Mouse (Mus musculus): ENCODE results near the gene Pdzk1. TPM values are rescaled to one million over a fixed set of nuclear protein-coding genes. Genes with fewer than 3 reads are reported as not detected.

The Pdzk1 gene
- polyA plus RNA-seq (2015; fragmentation: Nextera tagmentation; extraction: Ambion mirVana) = 49.4 and 57.7 TPM in 2 replicates

- H3K36me3 ChIP-seq (replicated peaks; ENCODE audit: insufficient read depth, low read length) = no peaks in the 10 kb centered on the region
- 82% methylated on average over 1 of the region's 1 CpGs for WGBS (ENCODE audit: insufficient replicate concordance)
- peak within 1 kb of the TSS; percentile 62 for H3K4me2 ChIP-seq (ENCODE audit: low read depth, low read length)
- H3K4me1 ChIP-seq (ENCODE audit: insufficient read depth) = peaks cover 8% of the 10 kb centered on the region
- TF ChIP-seq EP300 (IDR thresholded peaks at IDR 0.05; ENCODE audit: low read depth) = no peak
- no peaks in the 10 kb centered on the region for H3K9me3 ChIP-seq (ENCODE audit: low read length)
- DNase-seq (no peak), ATAC-seq (no peak)
- H3K4me3 ChIP-seq (ENCODE audit: low read depth, low read length) = peak within 1 kb of the TSS; percentile 43
- no peaks in the 10 kb centered on the region for H3K27me3 ChIP-seq (ENCODE audit: insufficient read depth, low read length)
- H3K27ac ChIP-seq (ENCODE audit: low read depth) = peak within 1 kb of the TSS; percentile 44
- peak within 1 kb of the TSS; percentile 64 for H3K9ac ChIP-seq (replicated peaks)
Measured at GRCm38 (mm10) chr3:96828984-96829383, at the start of gene Pdzk1, which contains the start of gene Cd160. TSS of gene Pdzk1 (plus strand) at chr3:96829284. TSS of gene Cd160 (minus strand) at chr3:96829351.

- ATAC-seq = no peak
- 73% methylated on average over 8 of the region's 8 CpGs for WGBS (ENCODE audit: insufficient replicate concordance)
- Histone ChIP-seq H3K4me3 (ENCODE audit: low read depth, low read length) (no peak overlapping the region), H3K27ac (ENCODE audit: low read depth) (no peak overlapping the region), H3K4me1 (ENCODE audit: insufficient read depth) (no peaks in the 10 kb centered on the region), H3K36me3 (replicated peaks; ENCODE audit: insufficient read depth, low read length) (peaks cover 21% of the 10 kb centered on the region), H3K9me3 (ENCODE audit: low read length) (no peaks in the 10 kb centered on the region), H3K4me2 (ENCODE audit: low read depth, low read length) (no peak overlapping the region), H3K9ac (replicated peaks) (no peak overlapping the region), H3K27me3 (ENCODE audit: insufficient read depth, low read length) (no peaks in the 10 kb centered on the region)
- DNase-seq = no peak
- TF ChIP-seq EP300 (IDR thresholded peaks at IDR 0.05; ENCODE audit: low read depth) = no peak
- no peak for TF ChIP-seq CTCF (IDR thresholded peaks at IDR 0.05; ENCODE audit: low read depth)
Measured at GRCm38 (mm10) chr3:96782236-96782635, 46.8 kb upstream of the Pdzk1 start.

- WGBS (ENCODE audit: insufficient replicate concordance) = 58% methylated on average over 1 of the region's 1 CpGs
- no peak overlapping the region for H3K4me3 ChIP-seq (ENCODE audit: low read depth, low read length)
- H3K36me3 ChIP-seq (replicated peaks; ENCODE audit: insufficient read depth, low read length) = peaks cover 43% of the 10 kb centered on the region
- no peaks in the 10 kb centered on the region for H3K9me3 ChIP-seq (ENCODE audit: low read length)
- no peak overlapping the region for H3K4me2 ChIP-seq (ENCODE audit: low read depth, low read length)
- TF ChIP-seq EP300 (IDR thresholded peaks at IDR 0.05; ENCODE audit: low read depth) (no peak), CTCF (IDR thresholded peaks at IDR 0.05; ENCODE audit: low read depth) (0 out of 2 replicates have a peak, but pooled peaks have one; percentile 2)
- ATAC-seq (no peak), DNase-seq (no peak)
- no peak overlapping the region for H3K9ac ChIP-seq (replicated peaks)
- H3K27ac ChIP-seq (ENCODE audit: low read depth) = no peak overlapping the region
- H3K4me1 ChIP-seq (ENCODE audit: insufficient read depth) = no peaks in the 10 kb centered on the region
- no peaks in the 10 kb centered on the region for H3K27me3 ChIP-seq (ENCODE audit: insufficient read depth, low read length)
Measured at GRCm38 (mm10) chr3:96787784-96788183, 41.3 kb upstream of the Pdzk1 start.

- peaks cover 47% of the 10 kb centered on the region for H3K36me3 ChIP-seq (replicated peaks; ENCODE audit: insufficient read depth, low read length)
- no peaks in the 10 kb centered on the region for H3K27me3 ChIP-seq (ENCODE audit: insufficient read depth, low read length)
- H3K27ac ChIP-seq (ENCODE audit: low read depth) = no peak overlapping the region
- no peak overlapping the region for H3K9ac ChIP-seq (replicated peaks)
- DNase-seq (no peak), ATAC-seq (no peak)
- no peak overlapping the region for H3K4me2 ChIP-seq (ENCODE audit: low read depth, low read length)
- TF ChIP-seq CTCF (IDR thresholded peaks at IDR 0.05; ENCODE audit: low read depth) (no peak), EP300 (IDR thresholded peaks at IDR 0.05; ENCODE audit: low read depth) (no peak)
- no peaks in the 10 kb centered on the region for H3K4me1 ChIP-seq (ENCODE audit: insufficient read depth)
- WGBS (ENCODE audit: insufficient replicate concordance) = 79% methylated on average over 8 of the region's 8 CpGs
- H3K4me3 ChIP-seq (ENCODE audit: low read depth, low read length) = no peak overlapping the region
- no peaks in the 10 kb centered on the region for H3K9me3 ChIP-seq (ENCODE audit: low read length)
Measured at GRCm38 (mm10) chr3:96788506-96788905, 40.6 kb upstream of the Pdzk1 start.

- peak; percentile 82 for ATAC-seq
- no peak overlapping the region for H3K4me3 ChIP-seq (ENCODE audit: low read depth, low read length)
- 63% methylated on average over 11 of the region's 11 CpGs for WGBS (ENCODE audit: insufficient replicate concordance)
Measured at GRCm38 (mm10) chr3:96800254-96800653, 28.8 kb upstream of the Pdzk1 start.

GRCm38 (mm10) chr3:96802214-96802613 is 26.9 kb upstream of the Pdzk1 start:
- WGBS (ENCODE audit: insufficient replicate concordance) = 25% methylated on average over 1 of the region's 1 CpGs
- H3K9me3 ChIP-seq (ENCODE audit: low read length) = no peaks in the 10 kb centered on the region
- H3K27ac ChIP-seq (ENCODE audit: low read depth) = no peak overlapping the region
- no peak overlapping the region for H3K9ac ChIP-seq (replicated peaks)
- no peaks in the 10 kb centered on the region for H3K4me1 ChIP-seq (ENCODE audit: insufficient read depth)
- TF ChIP-seq EP300 (IDR thresholded peaks at IDR 0.05; ENCODE audit: low read depth) = no peak
- no peak for TF ChIP-seq CTCF (IDR thresholded peaks at IDR 0.05; ENCODE audit: low read depth)
- no peak overlapping the region for H3K4me3 ChIP-seq (ENCODE audit: low read depth, low read length)
- H3K27me3 ChIP-seq (ENCODE audit: insufficient read depth, low read length) = no peaks in the 10 kb centered on the region
- H3K36me3 ChIP-seq (replicated peaks; ENCODE audit: insufficient read depth, low read length) = no peaks in the 10 kb centered on the region
- no peak overlapping the region for H3K4me2 ChIP-seq (ENCODE audit: low read depth, low read length)
- ATAC-seq (no peak), DNase-seq (no peak)

More at GRCm38 (mm10) chr3:96800254-96800653, 28.8 kb upstream of the Pdzk1 start:
- peak; percentile 31 for DNase-seq
- Histone ChIP-seq H3K27ac (ENCODE audit: low read depth) (0 out of 2 replicates have a peak overlapping the region, but pooled peaks have one; percentile 16), H3K9ac (replicated peaks) (no peak overlapping the region), H3K4me2 (ENCODE audit: low read depth, low read length) (no peak overlapping the region), H3K27me3 (ENCODE audit: insufficient read depth, low read length) (no peaks in the 10 kb centered on the region), H3K4me1 (ENCODE audit: insufficient read depth) (no peaks in the 10 kb centered on the region), H3K36me3 (replicated peaks; ENCODE audit: insufficient read depth, low read length) (no peaks in the 10 kb centered on the region), H3K9me3 (ENCODE audit: low read length) (no peaks in the 10 kb centered on the region)
- TF ChIP-seq CTCF (IDR thresholded peaks at IDR 0.05; ENCODE audit: low read depth) (no peak), EP300 (IDR thresholded peaks at IDR 0.05; ENCODE audit: low read depth) (no peak)
